Mouse (Mus musculus) kidney, adult 11 months (tissue): ENCODE measurements around the gene Clec4g.
"Not testable (repeated sequence)": the region's sequence is repeated elsewhere in the genome, so short reads cannot be mapped to it uniquely, and the experiment has no call there.

Experiments
- DNase-seq: peaks from one replicate; pipeline ENCODE4 v3.0.0; 2022

Clec4g gene

DNA sequence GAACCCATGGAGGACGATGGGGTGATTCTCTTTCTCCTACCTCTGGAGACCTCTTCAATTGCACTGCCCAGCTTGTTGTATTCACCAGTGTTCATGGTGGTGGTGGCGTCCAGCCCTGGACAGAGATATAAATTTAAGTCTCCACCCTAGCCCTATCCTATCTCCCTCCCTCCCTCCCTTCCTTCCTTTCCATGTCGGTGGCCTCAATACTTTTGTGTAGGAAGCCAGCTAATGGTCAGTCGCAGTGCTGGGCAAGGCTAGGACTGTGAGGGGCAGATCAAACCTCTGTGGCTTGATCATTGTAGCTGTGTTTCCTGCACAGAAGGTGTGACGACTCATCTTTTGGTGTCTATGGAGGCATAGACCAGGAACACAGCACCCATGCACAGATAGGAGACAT is at the start of gene Clec4g:
Gene Clec4g, minus strand, starts transcription at position 101 of the 400 bp plus-strand sequence.
- no peak for DNase-seq

DNA sequence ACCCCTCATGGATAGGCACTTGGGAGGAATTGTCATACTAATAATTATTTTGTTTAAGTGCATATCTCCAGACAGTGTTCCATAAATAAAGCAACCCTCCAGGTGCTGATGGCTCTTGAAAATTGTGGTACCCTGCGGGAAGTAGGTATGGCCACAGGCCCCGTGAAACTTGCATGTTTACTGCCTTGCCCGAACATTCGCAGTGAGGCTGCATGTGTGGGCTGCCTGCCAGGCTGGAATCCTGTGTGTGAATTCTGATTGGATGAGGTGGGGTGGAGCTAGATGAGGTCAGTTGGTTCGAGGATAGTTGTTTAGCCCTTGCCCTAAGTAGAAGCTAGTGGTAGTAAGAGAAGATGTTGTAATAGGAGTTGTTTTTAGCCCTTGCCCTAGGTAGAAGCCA is 48.2 kb upstream of the Clec4g start:
- not testable (repeated sequence) for DNase-seq

DNA sequence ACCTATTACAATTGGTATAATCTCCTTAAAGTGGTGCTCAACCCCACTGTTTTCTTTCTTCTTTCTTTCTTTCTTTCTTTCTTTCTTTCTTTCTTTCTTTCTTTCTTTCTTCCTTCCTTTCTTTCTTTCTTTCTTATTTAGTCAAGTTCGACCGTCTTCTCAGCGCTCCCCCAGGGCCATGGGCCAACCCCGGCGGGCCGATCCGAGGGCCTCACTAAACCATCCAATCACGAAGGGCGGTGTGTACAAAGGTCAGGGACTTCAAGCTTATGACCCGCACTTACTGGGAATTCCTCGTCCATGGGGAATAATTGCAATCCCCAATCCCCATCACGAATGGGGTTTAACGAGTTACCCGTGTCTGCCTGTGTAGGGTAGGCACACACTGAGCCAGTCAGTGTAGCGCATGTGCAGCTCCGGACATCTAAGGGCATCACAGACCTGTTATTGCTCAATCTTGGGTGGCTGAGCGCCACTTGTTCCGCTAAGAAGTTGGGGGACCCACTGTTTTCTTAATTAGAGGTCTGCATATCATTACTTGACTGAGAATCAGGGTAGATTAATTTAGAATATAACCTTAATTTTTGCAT is 33.9 kb upstream of the Clec4g start:
- DNase-seq: no peak

DNA sequence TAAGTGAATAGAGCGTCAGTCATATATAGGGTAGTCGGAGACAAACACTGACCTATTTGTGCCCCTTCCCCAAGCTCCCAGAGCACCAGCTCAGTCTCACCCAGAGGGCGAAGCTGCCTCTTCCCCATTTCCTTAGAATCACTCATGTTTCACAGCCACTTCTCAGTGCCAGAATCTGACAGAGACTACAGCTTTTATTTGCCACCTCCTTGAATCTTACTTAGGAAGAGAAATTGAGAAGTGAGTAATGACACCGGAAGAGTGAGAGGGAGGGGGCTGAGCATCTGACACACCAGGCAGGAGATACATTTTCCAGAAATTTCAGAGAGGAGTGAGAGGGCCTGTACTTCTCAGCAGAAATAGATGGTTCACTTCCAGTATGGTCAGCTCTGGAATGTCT is 28.3 kb upstream of the Clec4g start, which contains the start of gene Cd209a:
Gene Cd209a, minus strand, starts transcription at position 224 of the 400 bp plus-strand sequence.
- no peak for DNase-seq

DNA sequence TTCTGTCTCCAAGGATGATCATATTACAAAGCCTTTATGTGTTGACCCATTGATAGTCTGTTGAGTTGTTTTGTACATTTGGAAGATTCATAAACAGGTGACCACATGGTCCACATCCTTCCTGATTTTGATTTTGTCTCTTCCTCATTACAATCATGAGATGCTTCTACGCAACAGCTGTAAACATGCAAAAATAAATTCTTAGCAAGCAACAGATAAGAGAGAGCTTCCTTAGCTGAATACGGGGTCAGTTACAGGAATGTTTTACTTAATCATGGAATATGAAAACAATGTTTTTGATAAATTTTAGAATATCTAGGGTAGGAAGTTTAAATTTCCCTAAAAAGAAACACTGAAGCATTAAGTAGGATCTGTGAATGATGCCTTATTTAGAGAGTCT is 16.5 kb upstream of the Clec4g start:
- no peak for DNase-seq

DNA sequence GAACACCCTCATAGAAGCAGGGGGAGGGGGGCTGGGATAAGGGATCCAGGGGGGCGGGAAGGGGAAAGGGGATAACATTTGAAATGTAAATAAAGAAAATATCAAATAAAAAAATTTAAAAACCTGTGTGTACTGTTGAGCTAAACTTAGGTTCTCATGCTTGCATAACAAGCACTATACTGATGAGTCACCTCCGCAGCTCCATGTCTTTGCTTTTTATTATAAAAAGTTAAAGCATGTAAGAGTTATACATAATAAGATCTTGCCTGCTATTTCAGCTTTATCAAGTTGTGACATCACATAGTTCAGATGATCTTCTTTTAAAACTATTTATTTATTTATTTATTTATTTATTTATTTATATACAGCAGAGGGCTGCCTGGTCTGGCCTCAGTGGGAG is 15.1 kb upstream of the Clec4g start:
- no peak for DNase-seq

DNA sequence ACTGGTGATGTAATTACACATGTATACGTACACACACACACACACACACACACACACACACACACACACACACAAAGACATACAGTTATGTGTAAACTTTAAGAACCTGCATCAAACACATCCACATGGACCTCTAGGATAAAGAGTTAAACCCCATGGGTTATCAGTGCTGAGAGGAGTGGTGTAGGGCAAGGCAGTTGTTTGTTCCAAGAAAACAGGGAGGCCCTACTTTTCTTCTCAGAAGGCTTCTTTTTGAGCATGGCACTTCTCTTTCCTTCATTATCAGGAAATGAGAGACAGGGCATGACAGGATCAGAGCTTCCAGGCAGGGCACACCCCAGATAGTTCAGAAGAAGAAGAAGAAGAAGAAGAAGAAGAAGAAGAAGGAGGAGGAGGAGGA is 13.6 kb upstream of the Clec4g start:
- no peak for DNase-seq

DNA sequence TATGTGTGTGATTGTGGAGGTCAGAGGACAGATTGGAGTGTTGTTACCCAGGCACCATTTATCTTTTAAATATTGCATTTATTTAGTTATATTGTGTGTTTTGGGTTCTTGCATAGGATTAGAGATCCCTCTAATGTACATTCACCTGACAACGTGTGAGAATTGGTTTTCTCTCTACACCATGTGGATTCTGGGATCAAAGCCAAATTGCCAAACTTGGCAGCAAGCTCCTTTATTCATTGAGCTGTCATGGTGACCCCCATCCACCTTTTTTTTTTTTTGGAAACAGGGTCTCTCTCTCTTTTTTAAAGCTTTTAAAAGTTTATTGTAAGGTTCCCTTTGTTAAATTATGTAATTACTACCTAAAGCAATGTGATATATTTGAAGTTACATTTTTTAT is 590 bp upstream of the Clec4g start:
- DNase-seq: no peak

DNA sequence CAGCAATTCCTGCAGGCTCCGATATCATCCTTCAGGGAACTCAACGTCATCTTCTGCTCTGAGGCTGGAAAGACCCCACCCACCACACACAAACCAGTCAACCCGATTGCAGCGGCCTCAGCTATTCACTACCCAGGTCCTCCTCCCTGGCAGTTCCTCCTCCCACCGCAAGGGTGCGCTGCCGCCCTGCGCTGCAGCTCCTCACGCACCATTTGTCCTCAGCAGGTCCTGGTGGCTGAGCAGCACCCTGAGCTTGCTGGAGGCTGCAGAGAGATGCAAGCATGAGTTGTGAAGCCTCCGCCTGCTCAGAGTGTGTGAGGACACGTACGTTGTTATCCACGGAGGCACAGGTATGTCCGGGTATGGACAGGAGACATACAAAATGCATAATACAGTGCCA is 1.9 kb downstream of the Clec4g start:
- peak; percentile 43 for DNase-seq

DNA sequence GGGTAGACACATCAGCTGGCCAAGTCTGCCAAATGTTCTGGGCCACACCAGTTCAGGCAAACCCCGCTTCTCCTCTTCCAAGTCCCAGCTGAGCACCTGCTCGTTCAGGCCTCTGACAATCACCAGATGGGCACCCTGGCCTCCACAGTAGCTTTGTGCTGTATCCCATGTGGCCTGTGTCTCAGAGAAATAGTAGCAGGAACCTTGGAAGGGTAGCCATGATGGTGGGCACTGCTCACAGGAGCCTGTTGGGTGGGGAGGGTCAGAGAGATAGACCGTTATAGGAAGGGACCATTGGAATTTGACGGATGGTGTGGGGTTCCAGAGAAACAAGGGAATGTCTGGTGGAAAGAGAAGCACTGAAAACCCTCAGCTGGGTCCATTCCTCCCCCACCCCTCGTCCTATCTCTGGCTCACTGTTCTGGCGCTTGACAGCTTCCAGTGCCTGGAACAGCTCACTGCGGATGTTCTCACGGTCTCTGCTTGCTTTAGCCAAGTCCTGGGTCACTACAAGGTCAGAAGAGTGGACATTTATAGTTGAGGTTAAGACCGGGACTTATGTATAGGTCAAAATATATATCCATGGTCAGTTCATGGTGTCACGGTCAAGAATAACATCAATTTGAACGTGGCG is 3.0 kb downstream of the Clec4g start:
- no peak for DNase-seq

DNA sequence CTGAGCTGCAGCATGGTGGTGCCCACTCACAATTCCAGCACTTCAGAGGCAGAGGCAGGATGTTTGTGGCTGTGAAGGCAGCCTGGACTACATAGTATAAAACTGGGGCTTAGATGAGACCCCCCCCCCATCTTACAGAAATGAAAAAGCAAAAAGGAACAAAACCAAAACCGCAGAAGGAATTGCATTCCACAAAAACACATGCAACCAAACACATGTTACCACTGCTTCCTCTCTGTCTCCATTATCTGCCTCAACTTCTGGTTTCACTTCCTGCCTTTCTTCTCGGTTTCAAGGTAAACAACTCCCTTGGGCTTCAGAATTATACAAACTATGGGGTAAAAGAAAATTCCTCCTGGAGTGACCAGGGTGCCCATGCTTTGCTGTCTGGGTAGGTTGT is 8.8 kb downstream of the Clec4g start:
- no peak for DNase-seq

DNA sequence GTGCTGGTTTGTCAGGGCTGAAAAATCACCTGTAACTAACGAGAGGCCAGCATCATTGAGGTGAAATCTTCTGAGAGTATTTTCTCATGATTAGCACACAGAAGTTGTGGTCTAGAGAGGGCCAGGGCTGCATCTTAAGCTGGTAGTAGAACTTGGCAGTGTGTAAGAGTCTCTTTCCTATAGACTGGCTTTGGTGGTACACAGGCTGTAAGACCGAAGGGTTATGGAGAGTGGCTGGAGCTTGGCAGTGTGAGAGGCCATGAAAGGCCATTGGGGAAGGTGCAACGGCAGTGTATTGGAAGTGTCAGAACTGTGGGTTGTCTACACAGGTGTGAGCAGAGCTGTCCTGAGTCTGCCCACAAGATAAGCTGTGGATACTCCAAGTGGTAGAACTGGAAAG is 10.1 kb downstream of the Clec4g start:
- no peak for DNase-seq

DNA sequence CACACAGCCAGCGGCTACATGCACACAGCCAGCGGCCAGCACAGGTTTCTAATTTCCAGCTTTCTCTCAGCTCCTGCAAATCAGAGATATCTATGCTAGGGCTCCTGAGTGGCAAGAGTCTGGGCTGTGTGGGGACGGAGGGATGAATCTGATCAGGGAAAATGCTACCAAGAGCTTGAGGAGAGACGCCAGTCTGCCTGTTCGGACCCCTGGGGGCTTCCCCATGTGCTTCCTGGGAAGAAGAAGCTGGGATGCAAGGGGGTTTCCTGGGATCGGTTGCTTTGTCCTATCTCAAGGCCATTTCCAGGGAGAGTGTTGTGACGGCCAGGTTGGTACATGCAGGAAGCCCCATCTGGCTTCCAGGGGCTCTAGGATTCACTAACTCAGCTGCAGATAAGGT is 12.8 kb downstream of the Clec4g start:
- DNase-seq: no peak

DNA sequence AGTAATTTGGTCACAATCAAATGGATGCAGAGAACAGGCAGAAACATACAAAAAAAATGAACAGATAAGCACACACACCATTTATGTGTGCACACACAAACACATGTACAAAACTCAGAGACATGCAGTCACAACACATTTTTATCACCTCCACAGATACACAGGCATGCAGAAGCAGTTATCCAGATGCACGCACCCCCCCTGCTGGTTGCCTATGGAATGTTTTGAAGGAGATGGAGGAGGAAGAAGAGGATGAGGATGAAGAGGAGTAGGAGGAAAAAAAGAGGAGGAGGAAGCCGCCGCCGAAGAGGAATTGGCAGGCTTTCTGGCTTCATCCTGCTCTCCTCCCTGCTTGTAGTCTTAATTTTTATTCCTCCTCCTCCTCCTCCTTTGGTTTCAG is 14.7 kb downstream of the Clec4g start:
- no peak for DNase-seq

DNA sequence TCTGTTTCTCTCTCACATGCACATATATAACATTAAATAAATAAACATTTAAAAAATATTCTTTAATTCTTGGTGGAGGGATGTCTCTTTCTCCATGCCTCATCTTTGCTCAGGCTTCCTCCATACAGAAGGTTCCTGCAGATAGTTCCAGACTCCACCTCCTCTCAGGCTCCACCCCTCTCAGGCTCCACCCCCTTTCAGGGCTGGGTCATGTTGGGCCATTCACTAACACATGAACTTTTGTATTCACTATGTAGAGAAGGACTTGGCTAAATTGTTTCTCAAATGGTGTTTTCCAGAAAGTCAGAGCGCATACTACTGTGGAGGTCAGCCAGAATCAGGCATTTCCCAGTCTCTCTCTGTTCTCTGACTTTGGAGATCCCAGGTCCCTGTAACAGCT is 19.0 kb downstream of the Clec4g start:
- no peak for DNase-seq

DNA sequence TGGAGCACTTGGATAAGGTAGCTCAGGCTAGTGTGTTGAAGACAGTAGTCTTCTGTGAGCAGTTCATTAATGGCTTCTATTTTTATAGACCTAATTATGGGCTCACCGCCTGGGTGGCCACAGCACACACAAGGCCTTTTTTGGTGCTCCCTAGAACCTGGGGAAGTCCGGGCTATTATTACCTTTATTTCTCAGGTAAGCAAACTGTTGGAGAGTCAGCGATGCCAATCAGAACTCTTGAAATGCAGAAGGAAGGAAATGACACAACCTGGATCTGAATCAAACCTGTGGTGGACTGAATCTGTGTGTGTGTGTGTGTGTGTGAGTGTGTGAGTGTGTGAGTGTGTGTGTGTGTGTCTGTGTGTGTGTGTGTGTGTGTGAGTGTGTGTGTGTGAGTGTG is 26.3 kb downstream of the Clec4g start, which contains the start of gene Fcer2a:
Gene Fcer2a, minus strand, starts transcription at position 55 of the 400 bp plus-strand sequence.
- no peak for DNase-seq

DNA sequence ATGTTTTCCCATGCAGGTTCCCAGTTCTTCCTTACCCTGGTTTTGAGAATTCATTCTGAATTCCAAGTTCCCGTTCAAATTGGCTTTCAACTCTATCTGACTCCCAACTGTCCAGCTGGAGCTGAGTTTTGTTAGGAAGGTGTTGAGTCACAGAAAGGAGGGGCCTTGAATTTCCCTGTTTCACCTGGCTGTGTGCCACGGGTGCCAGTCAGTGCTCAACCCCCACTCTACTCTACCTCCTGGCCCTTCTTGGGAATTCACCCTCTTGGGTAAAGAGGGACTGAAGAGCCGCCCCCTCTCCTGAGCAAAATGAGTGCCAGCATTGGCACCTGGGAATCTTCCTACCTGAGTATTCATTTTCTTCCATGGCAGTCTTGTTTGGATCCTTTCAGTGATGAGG is 29.7 kb downstream of the Clec4g start:
- no peak for DNase-seq

DNA sequence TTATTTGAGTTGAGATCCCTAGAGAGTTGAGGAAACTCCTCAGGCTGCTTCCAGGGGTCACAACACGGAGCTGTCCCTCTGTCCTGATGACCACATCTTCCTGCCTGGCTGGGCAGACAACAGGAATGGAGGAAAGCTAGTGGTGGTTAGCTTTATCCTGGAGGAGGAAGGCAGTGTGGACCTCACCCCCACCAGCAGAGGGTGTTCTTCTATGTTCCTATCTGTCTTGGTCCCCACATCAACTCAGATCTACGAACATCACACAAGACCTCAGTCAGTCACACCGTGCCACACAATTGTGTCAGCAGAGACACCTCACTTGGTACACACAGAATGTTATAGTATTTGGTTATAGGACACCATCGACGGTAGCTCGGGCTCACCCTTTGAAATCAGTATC is 32.9 kb downstream of the Clec4g start:
- no peak for DNase-seq

DNA sequence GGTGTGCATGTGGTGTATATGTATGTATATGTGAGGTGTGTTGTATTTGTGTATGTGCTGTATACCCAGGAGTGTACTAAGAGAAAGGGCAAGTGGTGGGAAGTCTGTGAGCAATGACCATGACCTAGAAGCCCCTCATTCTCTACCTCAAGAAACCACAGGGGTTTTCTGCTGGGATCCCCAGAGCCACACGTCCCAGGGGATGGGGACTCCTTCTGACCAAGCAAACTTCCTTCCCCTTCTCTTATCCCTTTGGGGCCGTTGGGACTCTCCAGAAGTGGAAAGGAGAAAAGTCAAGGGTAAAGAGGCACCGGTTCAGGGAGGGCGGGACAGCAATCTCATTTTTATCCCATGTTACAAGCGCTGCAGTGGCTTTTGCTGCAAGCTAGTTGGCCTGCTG is 35.0 kb downstream of the Clec4g start:
- DNase-seq: no peak

DNA sequence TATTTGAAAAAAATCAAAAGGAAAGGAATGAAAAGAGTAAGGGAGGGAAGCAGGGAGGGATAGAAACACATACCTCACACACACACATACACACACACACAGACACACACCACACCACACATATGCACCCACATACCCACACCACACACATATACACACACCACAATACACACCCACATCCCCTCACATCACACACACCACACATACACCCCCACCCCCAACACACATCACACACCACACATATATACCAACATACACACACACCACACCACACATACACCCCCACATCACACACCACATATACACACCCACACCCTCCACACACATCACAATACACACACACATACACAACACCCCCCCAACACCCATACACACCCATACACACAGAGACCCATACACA is 35.9 kb downstream of the Clec4g start:
- DNase-seq: no peak

DNA sequence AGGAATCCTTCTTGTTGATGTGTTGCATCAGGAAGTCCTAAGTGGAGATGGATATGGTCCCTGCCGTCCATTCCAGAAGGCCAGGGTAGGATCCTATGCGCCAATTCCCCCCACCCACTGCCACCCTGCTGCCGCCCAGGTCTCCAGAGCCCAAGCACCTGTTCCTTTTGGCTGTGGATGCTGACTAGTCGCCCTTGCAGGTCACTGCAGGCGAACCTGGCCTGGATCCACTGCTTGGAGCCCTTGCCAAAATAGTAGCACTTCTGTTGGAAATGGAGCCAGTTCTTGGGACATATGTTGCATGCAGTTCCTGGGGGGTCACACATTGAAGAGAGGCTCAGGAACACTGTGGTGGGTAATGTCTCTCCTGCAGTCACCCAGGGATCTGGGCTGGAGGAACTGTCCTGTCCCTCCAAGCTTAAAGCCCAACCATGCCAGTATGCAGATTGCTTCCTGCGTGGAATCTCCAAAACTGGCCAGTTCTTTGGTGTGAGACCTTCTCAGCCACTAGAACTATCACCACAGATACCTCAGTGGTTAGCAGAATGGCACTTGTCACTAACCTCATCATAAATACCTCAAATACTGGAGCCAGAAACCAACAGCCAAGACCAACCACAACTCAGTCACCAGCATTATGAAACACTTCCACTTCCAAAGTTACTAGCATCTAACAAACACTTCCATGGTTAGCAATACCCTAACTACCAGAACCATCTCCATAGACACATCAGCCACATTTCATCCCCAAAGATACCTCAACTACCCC is 36.9 kb downstream of the Clec4g start:
- no peak for DNase-seq

DNA sequence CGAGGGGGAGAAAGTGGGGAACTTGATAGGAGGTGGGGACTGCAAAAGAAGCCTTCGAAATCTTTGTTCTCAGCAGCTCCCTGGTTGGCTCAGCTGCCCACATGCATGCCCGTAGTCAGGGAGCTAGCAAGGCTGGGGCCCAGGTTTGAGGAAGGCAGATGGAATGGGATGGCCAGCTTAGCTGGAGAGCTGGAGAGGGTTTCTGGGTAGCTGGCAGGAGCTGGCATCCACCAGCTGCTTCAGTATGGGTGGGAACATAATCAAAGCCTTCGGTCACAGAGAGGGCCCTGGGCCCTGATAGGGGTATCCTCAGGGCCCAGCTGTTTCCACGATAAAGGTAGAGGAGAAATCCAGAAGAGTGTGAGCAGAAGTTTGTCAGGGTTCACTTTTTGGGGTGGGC is 38.0 kb downstream of the Clec4g start:
- DNase-seq: no peak

DNA sequence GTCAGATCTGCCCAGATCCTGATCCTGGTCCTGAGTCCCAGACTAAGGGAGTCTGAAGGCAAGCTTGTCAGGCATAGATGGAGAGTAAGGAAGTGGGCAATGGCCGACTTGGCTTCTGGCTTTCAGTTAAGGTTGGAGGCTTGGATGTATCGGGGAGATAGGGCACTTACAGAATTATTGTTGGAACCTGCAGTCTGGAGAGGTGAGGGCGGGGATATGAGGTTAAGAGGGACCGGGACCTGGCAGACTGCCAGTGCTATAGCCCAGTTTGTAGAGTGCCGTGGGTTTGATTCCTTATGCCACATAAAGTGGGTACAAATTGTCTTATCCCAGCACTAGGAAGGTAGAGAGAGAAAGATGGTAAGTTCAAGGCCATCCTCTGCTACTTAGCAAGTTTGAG is 40.8 kb downstream of the Clec4g start:
- no peak for DNase-seq

DNA sequence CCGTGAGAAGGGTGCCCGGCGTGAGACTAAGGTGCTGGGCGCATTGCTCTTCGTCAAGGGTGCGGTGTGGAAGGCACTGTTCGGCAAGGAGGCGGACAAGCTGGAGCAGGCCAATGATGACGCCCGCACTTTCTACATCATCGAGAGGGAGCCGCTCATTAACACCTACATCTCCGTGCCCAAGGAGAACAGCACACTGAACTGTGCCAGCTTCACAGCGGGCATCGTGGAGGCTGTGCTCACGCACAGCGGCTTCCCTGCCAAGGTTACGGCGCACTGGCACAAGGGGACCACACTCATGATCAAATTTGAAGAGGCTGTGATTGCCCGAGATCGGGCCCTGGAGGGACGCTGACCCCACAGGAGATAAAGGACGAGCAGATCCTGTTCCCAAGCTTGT is 41.2 kb downstream of the Clec4g start:
- DNase-seq: no peak
